Mouse (Mus musculus) kidney, adult 11 months (tissue): ENCODE data around the gene Amotl1.

ENCODE experiments used
- DNase-seq: peaks from one replicate; pipeline ENCODE4 v3.0.0; 2022

Gene Amotl1

DNA sequence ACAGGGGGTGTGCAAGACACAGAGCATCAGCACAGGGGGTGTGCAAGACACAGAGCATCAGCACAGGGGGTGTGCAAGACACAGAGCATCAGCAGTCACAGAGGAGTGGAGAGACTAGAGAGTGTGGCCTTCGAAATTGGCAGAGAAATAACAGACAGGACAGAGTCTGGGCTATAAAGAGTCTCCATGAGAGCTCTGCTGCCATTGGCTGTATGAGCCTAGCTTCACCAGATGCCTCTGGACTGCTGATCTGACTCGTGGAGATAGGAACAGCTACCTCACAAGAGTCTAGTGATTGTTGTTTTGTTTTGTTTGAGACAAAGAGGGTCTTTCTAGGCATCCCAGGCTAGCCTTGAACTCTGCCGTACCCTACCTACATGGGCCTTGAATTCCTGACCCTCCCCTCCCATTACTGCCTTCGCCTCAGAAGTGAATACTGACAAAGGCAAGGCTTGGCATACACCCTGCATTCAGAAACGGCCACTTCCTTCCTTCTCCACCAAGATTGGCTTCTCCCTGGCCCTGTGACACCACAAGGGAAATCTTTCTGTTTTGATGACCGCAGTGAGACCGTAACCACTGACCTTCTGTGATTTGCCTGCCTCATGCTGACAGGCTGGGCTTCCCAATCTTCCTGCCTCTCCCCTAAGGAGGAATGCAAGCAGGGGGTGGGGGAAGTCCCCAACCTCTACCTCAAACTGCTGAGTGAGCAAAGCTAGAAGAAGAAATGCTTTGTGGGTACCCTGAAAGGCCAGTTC is 3.4 kb downstream of the Amotl1 start:
- DNase-seq: peak; percentile 78

DNA sequence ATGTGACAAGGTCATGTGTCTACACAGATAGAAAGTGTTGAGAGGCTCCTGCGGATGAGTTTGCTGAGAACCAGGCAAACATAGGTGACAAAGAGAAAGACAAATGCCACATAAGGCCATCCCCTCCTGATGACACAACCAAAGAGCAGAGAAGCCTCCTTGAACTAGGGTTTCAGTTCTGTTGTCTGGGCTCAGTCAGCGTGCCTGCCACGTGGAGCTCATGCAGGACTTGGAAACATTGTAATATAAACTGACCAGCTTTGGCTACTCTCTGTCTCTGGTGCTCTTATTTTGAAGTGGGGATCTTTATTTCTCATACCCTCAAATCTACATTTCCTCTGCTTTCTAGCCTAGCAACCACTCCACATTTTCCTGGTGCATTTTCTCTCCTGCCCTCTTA is 8.6 kb downstream of the Amotl1 start:
- no peak for DNase-seq

DNA sequence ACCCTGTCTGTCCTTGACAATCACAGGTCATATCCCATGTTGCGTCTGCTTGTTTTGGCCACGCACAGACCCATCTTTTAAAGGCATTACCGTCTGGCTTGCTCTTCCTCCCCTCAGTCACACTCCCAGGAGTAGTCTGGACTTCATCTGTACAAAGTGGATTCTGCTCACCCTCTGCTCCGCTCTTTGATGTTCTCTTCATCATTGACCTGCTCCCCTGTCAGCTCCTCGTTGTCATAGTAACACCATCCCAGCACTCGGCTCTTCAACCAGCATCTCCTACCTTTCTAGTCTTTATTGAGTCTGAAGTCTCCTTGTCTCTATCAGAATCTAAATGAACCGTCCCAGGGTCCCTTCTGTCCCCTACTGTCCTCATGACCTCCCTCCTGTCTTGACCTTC is 9.3 kb downstream of the Amotl1 start:
- no peak for DNase-seq

DNA sequence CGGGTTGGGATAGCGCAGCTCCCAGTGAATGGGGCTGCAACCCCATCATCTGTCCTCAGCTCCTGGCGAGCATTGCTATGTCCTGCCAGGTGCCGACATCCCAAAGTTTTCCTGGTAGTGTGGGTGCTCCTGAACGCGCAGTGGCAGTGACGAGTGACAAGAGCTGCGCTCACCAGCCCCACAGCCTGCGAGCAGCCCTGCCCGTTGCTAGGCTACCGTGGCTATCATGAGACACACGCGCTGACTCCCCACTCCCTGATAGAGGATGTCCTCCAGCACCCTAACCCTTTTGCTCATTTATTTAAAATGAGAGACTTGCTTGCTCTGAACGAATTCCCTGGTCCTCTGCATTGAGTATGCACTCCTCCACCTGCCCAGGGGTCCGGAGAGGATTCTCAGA is 10.7 kb downstream of the Amotl1 start:
- DNase-seq: no peak

DNA sequence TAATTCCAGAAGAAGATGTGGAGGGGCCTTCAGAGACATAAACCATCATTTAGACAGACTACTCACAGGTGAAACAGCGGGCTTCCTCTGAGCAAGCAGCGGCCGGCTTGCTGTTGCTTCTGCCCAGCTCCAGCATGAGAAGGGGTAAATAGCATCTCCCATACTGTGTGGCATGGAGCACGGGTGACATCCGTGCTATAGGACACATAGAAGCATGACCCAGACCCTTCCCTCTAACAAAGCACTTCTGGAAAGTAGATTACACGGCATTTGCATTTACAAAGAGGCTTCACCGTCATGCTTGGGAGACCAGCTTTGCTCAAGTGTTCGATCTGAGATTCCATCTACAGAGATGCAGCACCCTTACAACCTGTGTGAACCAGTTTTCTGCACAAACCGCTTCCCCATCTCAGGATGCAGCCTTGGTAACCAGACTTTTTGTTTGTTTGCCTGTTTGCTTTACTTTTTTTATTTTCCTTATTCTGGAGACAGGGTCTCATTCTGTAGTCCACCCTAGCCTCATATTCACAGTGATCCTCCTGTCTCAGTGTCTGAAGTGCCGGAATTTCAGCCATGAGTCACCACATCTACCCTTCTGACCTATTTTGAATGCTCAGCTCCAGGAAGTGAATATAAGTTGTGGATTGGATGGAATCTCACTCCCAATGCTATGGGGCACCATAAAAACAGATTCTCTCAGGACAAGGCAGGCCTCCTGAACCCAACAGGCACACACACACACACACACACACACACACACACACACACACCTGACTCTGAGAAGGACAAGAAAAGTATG is 12.3 kb downstream of the Amotl1 start:
- no peak for DNase-seq

DNA sequence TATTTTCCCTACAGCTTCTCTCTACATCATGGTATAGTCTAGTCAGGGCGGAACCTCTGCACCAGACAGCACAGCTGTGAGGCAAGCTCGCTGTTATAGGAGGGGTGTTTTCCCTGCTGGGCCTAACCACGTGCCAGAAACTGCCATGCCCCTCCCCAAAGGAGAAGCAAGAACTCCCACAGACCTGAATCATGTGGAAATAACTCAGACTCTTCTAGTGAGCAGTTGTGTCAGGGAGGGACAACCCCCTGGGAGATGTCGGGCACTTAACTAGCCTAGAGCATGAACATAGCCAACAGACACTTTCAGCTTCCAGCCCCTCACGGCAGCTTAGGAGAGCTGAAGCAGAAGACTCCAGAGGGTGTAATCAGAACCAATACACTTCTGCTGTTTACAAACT is 13.1 kb downstream of the Amotl1 start:
- DNase-seq: no peak

DNA sequence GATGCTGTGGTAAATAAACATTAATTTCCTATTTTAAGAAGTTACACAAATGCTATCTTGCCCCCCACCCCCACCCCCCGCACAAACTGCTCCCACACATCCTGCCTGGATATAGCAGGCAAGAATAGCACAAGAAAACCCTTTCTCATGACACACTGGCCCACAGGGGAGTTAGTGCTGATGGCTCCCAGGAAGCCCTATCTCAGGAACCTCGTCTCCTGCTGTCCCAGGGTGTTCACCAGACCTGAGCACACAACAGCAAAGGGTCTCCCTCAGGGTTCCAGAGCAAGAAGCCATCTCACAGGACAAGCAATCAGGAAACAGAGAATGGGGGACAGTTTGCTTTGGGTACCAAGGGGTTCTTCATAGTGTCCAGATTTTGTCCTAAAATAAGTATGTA is 17.3 kb downstream of the Amotl1 start:
- DNase-seq: no peak

DNA sequence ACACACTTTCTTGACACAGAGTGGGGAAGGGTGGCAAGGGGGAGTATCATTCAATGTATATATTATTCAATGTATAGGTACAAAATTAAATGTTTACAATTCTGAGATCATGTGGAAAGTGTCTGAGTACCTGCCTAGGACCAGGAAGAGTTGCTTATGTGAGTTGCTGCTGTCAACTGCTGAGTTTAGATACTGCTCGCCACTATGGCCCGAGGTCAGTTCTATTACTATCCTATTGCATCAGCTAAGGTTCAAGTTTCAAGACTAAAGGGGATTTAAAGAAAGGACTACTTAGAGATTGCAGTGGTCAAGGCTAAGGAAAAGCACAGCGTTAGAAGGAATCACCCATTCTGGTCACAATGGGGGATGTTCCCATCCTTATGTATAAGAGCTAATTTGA is 18.9 kb downstream of the Amotl1 start:
- no peak for DNase-seq

DNA sequence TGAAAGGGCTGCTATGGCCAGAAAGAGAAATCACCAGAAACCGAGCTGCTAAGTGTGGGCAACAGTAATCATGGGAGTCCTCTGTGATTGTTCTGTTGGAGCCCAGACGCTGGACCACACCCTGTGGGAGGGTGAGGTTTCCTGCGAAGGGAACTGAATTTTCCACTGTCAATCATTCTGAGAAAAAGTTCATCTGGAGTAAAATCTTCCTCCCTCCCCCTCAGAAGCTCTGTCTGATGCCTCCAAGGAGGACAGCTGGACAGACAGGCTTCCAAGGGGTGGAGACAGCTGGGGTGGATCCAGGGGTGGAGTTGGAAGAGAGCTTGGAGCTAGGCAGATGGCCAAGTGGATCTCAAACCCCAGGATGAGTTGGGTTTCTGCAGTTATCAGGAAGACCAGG is 19.8 kb downstream of the Amotl1 start:
- peak; percentile 66 for DNase-seq

DNA sequence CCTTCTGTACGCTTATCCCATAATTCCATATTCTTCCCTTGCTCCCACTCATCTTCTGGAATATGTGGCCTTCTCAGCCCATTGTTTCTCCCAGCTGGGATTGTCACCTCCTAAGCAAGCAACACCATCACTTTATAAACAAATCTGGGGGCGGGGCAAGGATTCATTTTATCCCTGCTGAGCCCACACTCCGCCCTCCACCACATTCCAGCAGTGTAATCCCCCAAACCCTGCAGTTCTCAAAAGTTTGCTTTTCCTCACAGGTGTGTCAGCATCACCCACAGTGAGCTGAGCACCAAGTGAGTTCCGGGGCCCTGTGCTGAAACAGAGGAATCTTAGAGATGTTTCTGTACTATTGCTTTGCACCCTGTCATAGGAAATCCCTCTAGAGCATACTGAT is 20.9 kb downstream of the Amotl1 start:
- no peak for DNase-seq

DNA sequence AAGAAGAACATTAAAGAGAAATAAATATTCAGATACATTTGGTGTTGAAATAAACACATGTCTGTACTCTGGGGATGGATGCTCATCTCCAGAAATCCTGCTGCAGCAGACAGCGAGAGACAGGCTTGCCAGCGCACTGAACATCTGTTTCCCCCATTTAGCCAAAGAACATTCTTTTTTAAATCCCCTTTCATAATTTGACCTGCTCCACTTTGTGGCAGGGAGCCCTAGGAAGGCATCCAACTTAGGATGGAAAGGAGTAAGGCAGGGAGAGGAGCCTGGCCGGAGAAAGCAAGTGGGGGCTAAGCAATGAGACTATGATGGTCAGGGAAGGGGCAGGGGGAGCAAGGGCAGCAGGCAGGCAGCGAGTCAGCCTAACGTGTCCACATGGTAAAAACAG is 21.6 kb downstream of the Amotl1 start:
- no peak for DNase-seq

DNA sequence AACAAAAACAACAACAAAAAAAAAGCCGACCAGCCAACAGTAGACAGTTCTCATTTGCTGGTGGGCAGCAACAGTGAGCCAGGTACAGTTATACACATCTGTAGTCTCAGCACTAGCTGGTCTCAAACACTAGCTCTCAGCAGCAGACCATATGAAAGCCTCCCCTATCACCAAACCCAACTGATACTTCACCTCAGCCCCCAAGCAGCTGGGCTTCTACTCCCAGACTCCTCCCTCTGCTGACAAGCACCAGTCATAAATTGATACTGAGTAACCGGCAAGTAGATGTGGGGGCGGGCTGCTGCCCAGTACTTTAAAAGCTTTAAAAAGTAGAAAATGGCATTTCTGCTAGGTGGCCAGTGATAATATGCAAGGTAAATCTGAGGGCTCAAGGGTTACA is 22.0 kb downstream of the Amotl1 start:
- DNase-seq: no peak

DNA sequence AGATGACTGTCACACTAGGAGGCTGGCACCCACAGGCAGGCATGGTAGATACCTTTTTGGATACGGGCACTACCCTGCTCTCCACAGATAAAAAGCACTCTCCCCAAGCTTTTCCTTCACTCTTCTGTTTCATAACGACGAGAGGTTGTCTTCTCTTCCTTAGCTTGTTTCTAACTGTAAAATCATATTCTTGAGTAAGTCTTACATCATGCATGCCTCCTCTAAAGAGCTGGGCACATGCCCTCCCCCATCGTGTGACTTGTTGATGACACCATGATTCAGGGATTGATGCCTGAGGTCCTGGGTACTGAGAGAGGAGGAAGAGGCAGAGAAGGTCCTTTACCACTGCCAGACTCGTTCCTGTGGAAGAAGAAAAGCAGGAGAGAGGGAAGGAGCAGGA is 24.7 kb downstream of the Amotl1 start:
- no peak for DNase-seq

DNA sequence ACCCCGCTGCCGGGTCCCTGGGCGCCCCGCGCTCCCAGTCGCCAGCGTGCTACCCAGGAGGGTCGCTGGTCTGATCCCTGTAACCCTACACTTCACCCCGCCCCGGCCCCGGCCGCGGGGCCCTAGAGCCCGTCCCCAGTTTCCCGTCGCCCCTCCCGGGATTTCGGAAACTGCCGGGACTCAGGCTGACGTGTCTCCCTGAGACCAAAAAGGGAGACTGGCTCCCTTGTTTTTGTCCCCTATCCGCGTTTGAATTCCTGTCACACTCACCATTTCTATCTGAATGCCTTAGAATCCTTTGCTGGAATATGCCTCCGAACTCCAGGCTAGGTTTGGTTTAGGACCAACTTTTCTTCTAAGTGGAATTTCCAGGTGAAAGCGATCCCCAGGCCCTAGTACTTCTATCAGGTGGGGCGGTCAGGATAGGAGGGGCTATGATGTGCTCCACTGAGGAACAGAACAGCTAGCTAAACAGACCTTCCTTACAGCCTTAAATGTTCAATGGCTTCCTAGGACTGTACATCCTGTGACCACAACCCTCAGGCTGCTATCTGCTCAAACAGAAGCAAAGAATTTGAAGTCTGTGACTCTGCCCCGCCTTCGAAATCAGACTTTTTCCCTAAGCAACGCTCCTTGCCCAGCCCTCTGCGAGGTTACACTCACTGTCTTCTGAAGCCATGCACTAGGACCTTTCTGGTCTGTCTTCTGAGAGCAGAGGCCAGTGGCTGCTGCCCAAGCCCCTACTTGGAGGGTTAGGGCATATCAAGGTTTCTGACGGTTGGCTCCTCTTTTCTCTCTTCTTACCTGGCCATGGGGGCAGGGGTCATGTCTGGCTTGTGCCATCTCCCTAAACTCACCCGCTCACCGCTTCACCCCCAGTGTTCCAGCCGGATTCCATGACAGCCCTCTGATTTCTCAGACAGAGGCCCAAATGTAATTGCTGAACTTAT is 29.6 kb downstream of the Amotl1 start:
- DNase-seq: no peak

DNA sequence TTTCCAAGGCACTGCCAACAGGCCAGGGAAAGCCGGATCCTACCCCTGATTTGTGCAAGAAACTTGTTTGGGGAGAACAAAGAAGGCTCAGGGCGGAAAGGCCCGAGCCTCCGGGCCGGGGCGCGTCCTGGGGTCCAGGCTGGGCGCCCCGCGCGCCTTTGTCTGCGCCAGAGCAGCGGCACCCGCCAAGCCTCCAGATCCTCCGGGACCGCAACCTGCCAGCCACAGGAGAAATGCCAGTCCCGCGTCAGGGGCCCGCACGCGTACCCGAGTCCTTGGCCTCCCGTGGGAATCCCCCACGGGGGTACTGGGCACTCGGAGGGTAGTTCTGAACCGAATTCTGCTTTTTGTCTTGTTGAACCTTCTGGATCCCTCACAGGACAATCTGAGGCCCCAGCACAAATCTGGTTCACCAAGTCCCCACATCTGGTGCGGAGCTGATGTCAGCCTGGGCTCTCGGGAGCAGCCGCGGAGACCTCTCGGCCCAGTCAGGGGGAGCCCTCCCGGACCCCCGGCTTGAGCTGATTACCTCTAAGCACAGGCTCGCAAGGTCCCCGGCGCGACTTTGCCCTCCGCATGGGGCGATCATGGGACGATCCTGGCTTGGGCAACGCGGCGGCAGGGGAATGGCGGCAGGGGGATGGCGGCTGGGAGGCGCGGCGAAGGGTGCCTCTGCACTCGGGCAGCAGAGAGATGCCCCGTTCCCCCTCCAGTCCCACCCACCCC is 30.5 kb downstream of the Amotl1 start:
- no peak for DNase-seq

DNA sequence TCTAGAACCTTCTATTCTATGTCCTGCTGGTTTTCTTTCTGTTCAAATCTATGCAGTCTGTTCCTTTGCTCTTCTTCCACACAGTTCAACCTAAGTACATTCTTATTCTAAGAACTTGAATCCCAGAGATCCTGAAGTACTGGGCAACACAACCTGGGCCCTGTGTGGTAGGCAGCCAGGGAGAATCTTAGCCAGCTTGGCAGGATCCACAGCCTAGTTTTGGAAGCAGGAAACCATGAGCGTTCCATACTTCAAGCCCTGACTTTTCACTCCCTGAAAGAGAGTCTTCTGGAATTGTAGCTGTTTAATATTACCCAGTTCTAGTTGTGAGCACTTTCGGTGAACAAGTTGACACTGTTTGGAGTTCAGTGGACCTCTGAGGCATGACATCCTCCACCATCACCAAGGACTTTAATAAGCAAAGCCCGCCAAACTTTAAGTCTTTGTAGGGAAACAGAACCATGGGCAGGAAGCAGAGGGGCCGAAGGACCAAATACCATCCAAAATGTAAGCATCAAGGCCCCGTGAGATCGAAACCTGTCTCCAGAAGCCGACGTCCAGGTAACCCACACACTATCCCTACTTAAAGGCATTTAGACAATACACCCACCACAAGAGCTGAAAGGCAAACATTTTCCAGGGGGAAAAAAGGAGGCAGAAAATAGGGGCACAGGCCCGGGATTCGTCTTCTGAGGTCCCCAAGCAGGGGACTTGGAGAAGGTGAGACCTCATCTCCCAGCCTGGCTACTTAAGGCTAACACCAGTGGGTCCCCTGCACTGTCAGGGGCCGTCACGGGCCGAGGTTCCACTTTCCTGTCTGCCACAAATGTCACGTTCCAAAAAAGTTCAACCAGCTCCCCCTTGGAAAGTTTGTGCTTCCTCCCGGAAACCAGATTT is 31.3 kb downstream of the Amotl1 start:
- DNase-seq: peak; percentile 43

DNA sequence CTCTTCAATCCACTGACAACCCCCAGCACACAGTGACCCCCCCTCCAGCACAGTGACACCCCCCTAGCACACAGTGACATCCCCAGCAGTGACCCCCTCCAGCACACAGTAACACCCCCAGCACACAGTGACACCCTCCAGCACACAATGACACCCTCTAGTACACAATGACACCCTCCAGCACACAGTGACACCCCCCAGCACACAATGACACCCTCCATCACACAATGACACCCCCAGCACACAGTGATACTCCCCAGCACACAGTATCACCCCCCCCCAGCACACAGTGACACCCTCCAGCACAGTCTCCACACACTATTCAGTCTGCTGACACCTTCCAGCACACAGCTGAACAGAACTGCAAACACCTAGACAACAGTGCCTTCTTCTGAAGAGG is 32.3 kb downstream of the Amotl1 start:
- DNase-seq: no peak

DNA sequence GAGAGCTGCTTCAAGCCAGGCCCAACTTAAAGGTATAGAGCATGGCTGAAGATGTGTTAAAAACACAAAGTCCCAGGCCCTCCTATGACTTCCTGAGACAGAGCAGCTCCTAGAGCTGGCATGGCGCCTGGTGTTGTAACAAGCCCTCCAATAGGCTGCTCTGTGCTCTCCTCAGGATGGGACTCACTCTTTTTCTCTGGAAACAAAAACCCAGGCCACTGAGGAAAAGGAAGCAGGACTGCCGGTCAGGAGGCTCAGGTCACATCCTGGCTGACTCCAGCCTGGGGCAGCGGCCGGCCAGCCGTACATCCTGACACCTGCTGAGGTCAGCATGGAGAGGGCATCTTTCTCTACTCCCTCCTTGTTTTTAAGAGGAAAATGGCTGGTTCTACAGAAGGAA is 36.3 kb downstream of the Amotl1 start:
- peak; percentile 50 for DNase-seq

DNA sequence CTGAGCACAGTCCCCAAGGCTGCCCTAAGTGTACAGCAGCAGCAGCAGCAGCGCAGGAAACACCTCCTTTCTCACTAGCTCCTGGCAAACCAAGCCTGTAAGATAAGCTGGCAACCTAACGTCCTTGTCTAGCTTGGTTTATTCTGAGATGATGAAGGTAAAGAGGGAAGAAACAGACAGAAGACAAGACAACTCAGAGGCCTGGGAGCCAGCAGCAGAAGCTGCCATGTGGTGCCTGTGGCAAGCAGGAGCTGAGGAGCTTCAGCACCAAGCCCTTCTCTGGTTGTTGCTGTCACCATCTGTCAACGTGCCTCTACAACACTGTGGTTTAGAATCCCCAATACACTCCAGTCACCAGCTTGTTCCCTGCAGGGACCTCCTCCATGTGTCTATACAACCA is 37.4 kb downstream of the Amotl1 start:
- DNase-seq: no peak

DNA sequence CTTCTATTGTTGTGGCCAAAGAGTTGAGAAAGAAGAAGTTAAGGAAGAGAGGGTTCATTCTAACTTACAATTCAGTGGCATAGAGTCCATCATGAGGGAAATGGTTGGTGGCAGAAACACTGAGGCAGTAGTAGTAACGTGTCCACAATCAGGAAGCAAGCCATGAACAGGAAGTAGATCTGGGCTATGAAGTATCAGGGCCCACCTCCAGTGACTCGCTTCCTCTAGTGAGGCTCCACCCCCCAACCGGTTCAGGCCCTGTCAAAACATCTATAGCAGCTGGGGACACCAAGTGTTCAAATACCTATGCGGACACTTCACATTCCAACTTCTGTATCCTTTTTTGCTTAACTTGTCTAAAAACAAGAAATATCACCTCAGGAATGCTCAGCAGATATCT is 38.9 kb downstream of the Amotl1 start:
- no peak for DNase-seq

DNA sequence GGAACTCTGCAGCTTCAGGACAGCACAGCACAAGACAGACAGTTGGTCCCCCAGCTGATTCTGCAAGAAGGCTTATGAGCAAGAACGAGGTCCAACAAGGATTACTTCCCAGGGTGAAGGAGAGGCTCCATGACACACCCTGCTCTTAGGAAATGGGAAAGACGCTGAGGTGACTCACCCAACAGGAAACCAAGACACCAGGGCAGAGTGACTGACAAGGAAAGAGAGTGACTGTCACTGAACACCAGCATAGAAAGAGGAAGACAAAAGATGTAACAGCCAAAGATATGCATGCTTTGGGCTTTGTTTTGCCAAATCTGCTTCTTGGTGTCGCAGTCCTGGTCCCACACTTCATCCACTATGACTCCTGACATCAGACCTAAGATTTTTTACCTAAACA is 40.5 kb downstream of the Amotl1 start:
- no peak for DNase-seq

DNA sequence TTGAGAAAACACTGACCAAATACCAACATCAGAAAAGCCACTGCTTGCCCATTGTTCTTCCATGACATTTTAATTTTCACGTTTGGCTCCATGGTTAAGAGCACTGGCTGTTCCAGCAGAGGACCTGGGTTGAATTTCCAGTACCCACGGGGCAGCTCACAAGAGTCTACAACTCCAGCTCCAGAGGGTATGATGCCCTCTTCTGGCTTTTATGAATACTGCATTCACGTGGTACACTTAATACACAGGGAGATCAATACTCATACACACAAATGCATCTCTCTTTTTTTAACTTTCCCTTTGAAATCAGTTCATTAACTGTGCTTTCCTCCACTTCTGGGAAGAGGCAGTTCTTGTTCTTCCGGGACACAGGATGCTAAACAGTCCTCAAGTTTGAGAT is 41.4 kb downstream of the Amotl1 start:
- no peak for DNase-seq
